Mouse (Mus musculus) liver (tissue): ENCODE data around the gene Ptpn21.

ENCODE experiments used
- DNase-seq: peaks from one replicate; pipeline ENCODE4 v3.0.0-alpha.2; 2020; ENCODE audit warnings: mixed read lengths

The Ptpn21 gene

DNA sequence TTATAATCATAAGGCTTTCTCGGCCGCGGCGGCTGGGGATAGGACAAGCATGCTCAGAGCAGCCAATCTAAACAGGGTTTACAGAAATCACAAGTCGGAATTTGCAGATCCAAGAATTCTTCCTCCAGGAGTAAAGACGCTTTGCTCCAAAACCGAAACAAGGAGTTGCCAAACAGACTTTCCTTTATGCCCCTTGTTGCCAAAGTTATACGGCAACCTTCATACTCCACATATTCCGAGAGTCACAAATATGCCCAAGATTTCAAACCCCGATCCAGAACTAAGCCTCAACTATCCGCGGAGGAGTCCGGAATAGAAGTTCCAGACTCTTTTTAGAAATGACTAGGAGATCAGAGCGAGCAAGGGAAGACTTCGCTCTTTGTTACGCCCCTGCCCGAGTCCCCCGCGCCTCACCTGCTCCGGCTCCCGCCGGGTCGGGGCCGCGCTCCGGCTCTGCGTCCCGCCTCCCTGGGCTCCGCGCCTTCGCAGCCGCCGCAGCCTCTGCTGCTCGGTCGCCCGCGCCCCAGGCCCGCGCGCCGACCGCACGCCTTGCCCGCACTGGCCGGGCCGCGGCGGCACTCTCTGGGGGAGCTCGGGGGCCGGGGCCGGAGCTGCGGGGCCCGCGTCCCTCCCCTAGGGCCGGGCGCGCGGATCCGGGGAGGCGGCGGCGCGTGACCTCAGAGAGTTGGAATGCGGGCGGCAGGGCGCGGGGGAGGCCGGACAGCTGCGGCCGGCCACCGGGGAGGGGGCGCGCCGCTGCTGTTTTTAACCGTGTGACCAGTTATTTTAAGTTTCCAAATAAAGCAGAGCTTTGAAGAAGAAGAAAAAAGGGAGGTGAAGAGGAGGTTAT, at the start of gene Ptpn21:
TSS of gene Ptpn21 (minus strand) at position 455 of the 850 bp plus-strand sequence.
- peak; percentile 45 for DNase-seq

DNA sequence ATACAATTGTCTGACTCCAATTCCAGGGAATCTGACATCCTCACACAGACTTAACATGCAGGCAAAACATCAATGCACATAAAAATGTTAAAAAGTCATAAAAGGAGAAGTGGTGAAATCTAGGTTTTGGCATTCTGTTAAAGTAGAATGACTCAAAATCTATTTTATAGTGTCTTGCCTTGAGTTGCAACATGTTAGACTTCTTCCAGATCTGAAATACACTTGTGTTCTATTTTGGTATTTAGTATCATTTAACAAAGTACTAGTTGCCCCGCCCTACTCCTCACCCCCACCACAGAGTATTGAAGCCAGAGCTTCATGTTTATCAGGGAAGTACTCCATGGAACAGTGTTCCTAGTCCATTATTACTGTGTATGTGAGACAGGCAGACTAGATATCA, 47.0 kb upstream of the Ptpn21 start:
- DNase-seq = no peak

DNA sequence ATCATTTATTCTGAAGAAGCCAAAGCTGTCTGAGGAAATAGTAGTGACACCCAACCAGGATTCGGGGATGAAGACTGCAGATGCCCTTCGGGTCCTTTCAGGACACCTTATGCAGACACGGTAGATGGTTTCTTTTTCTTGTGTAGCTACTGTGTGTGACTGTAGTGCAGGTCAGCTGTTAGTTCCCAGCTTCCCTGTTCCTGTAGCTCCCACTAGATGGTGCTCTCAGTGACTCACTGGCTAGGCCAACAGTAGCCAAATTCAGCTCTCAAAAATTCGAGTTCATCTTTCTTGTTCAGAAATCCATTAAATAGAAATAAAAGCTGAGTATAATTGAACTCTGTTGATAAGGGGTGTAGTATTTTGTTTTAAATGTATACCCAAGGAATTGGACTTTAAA, 41.9 kb upstream of the Ptpn21 start:
- no peak for DNase-seq

DNA sequence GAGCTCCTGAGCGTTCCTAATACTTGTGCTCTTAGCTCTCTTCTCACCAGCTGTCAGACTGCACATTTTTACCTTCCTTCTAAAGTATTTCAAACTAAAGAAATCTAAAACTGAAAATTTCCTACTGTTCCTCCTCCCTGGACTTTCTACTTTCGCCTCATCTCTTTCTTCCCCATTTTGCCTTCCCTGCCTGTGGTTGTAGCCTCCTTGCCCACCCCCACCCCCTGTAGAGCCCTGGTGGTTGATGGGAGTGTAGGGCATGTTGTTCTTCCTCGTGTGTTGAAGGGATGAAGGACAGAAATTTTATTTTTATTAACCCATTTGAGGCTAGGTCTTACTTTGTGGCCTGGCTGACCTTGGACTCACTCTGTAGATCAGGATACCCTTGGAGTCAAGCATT, 40.3 kb upstream of the Ptpn21 start:
- DNase-seq = no peak

DNA sequence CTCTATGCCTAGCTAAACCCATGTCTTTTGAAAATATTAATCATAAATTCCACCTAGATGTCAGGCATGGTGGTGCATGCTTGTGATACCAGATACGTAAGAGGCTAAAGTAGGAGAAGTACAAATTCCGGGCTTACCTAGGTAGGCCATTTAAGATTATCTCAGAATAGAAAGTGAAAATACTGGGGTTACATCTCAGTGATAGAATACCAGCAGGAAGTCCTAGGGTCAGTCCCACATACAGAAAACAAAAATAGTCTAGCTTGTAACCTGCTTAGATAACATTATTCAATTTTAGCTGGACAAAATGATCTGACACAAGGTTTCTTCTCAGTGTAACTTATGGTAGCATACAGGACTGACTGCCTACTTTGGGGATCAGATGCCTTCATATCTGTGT, 29.0 kb upstream of the Ptpn21 start:
- DNase-seq = no peak

DNA sequence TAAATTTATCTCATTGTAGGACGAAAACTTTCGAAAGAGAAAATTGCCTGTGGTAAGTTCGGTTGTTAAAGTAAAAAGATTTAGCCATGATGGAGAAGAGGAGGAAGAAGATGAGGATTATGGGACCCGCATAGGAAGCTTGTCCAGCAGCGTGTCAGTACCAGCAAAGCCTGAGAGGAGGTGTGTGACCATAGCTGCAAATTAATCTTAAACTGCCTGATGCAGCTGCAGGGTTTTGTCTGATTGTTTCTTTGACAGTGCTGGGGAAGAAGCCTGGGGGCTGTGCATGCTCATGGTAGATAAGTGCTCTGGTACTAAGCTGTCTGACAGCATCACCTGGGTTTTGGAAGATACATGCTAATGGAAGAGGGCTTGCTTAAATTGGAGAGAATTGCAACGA, 22.5 kb upstream of the Ptpn21 start:
- no peak for DNase-seq

DNA sequence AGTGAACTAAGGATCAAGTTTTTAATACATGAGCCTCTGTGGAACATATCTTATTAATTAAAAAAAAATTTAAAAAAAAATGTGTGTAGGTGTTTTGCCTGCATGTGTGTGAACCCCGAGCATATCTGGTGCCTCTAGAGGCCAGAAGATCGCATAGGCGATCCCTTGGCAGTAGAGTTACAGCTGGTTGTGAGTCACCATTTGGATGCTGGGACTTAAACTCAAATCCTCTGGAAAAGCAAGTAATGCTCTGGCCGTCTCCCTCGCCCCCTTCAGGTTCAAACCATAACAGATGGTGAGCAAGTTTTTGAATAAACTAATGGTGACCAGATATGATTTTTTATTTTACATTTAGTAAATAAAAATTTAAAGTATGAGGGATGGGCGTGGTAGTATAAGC, 20.4 kb upstream of the Ptpn21 start:
- DNase-seq = no peak

DNA sequence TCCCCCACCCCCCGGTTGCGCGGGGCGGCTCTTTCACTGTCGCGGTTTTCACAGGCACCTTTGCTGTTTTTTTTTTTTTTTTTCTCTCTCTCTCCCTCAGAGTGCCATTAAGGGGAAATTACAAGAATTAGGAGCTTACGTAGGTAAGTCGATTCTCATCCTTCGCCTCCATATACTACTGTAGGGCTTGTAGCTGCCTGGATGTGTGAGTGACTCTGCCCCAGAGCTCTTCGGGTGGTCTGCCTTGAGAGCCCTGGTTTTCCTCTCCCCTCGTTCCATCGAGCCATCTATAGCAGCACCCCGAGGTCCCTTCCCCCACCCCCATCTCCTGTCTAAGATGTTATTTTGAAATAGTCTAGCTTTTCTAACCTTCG, 10.2 kb upstream of the Ptpn21 start:
- no peak for DNase-seq

DNA sequence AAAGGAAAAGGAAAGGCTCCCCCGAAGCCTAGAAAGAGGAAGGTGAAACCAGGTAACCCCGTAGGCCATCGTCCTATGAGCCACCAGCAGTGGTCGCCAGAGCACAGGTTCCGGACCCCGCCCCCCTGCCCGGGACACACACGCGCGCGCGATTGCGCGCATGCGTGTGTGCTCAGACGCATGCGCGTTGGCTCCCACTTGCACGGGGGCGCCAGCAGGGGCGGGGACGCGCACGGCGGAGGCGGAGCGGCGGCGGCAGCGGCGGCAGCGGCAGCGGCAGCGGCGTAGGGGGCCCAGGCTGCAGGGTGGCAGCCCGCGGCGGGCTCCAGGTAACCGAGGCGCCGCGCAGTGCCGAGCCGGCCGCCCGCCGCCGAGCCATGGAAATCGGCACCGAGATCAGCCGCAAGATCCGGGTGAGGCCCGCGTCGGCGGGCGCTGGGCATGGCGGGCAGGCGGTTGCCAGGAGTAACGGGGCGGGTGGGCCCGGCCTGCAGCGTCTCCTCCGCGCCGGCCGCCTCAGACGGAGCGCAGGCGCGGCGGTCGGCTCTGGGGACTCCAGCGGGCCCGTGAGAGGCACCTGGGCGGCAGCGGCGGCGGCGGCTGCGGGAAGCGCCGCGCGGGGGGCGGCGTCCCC, 9.7 kb upstream of the Ptpn21 start, which contains the start of gene Zc3h14:
TSS of gene Zc3h14 (plus strand) at position 219 of the 634 bp plus-strand sequence.
- peak; percentile 96 for DNase-seq

DNA sequence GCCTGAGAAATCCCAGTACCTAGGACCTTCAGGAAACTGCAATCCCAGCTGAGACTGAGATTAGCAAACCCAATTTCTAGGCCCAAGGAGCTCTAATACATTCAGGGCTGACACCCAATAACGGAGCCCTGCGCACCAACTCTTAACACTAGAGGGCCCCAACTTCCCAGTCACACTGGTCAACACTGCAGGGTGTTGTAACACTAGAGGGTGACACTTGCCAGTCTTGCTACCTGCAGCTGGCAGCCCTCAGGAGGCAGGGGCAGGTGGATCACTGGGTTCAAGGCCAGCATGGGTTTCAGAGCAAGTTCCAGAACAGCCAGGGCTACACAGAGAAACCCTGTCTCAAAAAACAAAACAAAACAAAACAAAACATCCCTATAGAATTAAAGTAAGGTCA, 8.9 kb upstream of the Ptpn21 start:
- peak; percentile 75 for DNase-seq

DNA sequence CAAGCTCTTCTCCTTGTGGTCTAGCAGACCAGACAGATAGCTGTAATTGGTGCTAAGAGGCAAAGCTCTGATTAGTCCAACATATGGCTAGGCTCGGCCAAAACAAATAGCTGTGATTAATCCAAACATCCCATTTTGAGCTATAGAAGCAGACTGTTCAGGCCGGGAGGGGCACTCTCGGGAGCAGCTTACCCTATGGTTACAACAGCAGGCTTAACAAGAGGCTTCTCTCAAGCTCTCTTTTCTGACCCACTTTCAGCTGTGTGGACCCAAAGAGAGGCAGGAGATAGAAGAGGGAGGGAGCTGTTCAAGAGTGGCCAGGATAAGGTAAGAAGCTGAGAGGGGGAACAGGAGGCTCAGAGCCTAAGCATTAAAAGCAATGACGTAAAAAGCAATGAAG, 8.4 kb upstream of the Ptpn21 start:
- DNase-seq = no peak

DNA sequence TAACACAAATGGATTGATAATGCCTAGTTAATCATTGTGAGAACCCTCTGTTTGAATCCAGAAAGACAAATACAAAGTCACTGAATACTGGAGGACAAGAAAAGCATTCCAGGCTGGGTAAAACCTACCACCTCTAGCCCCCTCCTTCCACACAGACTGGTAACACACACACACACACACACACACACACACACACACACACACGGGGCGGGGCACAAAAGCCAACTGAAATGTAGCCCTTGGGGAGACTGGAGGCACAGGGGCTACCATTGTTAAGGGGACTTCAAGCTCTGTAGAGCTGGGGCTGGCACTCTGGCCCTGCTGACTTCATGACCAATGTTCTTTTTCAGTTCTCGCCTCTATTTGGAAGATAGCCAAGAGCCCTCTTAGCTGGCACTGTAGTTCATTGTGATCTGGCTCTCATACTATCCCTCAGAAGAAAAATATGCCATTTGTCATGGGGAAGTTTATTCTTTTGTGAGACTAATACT, 3.9 kb upstream of the Ptpn21 start:
- DNase-seq = no peak

DNA sequence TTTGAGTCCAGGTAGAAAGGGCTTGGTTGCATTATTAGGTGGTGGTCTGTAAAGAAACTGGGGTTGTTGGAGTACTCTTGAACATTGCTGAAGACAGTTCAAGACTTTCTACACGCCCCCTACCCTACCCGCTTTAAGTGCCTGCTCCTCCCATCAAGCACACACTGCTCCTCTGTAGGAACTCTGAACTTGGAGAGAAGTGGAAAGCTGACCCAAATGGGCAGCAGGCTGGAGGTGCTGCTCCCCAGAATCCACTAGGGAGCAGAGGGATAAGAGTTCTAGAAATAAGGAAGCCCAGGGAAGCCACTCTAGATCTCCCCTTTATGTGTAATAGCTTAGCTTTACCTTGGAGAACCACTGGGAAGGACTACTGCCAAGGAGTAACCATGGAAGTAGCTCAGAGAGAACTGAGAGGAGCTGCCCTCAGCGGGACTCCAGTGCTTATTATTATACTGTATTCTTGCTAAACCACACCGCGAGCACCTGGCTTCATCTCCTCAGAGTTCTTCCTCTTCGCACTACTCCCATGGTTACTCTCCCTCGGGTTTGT, 671 bp upstream of the Ptpn21 start:
- DNase-seq = no peak

DNA sequence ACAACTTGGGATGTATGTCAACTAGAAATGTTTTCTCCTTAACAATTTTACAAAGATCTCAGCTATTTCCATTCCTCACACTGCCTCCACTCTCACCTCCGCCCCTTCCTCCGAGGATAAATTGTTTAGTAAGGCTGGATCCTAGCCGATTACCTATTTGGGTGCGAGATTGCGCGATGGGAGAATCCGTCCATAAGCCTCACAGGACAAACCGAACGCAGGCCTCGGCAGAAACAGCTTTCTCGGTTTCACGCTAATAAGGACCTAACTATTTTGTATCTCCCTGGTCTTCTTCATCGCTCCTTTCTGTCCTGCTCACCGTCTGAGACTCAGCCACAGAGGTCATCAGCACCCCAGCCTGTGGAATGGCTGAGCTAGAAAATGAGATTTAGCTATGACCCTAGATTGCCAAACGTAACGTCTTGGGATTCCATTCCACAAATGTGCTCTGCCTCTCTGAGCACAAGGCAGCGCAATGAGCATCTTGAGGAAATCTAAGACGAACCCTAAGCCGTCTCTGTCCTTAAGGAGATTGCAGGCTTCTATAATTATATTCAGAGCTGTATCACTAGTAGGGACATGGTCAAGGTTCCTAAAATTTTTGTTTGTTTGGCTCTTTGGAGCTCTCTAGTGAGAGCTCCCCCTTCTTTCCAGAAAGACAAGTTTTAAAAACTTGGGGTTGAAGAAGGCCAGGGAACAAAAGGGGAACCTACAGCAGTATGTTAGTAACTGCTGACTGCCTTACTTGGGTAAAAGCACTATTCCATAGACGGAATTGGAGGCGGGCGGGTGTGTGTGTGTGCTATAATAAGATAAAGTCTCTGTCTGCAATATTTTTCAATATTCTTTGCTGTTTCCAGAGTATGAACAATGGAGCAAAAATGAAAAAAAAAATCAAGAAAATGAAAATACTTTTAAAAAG, 2.1 kb downstream of the Ptpn21 start:
- DNase-seq = no peak

DNA sequence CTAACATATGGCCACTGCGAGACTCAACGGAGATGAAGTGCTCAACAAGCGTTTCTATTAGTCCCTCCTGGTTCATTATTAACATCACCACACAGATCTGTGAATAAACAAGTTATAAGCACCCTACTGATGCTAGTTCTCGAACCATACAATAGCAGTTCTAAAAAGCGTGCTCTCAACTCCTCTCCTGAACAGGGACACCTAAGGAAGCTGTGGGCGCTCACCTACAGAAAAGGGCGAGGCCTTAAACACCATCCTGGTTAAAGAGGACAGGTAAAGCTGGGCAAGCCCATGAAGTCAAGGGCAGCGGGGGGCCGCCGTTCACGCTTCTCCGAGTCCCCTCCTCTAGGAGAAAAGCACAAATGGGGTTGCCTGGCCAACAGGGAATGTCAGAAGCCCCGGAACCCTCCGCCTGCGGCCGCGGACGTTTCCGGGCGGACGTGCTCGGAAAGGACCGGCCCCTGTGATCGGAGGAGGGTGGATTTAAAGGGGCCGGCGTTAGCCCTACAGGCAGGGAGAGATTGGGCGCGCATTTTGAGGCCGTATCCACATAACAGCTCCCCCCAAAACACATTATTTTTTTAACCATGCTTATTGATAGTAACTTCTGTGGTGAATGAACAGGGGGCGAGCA, 2.8 kb downstream of the Ptpn21 start:
- DNase-seq = peak; percentile 80

DNA sequence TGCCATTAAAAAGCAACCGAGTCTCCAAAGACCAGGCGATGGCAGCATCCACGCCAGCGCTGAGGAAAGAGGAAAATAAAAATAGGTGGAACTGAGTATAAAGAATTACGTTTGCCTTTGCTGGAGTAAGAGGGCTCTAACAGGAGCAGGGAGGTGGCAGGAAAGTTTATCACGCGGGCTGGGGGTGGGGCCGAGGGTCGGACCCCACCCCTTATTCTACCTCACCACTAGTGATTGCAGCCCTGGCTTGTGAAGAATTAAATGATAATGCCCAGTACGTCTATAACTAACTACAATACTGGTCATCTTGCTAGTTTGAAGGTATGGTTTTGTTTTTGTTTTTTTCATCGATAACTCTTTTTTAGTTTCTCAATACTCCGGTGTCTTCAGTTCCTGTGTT, 3.4 kb downstream of the Ptpn21 start:
- DNase-seq = peak; percentile 31

DNA sequence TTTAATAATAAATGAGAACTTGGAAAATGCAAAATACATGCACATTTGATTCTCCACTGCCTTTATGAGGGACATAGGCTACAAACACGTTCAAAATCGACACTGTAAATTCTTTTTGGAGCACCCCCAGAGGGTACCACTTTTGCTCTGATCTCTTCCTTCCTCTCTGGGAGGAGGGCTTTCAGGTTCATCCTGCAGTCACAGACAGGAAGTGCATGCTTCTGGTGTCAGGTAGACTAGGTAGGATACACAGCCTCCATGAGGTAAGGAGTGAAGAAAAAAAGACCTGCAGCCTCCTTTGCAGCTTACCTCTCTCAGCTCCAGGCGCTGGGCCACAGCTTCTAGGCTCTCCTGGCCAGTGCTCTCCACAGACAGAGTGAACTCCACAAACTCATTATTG, 4.0 kb downstream of the Ptpn21 start:
- no peak for DNase-seq

DNA sequence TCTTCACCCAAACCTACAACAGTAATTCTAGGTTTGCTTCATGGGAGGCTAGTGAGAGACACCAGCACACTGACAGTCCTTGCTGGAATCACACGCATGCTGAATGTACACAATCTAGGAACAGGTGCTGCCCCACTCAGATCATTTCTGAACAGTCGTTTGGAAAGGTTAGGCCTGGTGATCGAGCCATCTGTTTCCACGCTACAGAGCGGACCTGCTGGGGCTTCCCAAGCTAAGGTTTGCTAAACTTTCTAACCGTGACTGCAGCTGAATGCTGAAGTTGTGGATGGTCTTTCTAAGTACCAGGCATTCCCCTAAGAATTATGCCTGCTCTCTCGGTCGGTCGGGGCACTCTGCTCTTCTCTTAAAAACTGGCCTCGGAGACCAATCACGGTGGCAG, 6.5 kb downstream of the Ptpn21 start:
- no peak for DNase-seq

DNA sequence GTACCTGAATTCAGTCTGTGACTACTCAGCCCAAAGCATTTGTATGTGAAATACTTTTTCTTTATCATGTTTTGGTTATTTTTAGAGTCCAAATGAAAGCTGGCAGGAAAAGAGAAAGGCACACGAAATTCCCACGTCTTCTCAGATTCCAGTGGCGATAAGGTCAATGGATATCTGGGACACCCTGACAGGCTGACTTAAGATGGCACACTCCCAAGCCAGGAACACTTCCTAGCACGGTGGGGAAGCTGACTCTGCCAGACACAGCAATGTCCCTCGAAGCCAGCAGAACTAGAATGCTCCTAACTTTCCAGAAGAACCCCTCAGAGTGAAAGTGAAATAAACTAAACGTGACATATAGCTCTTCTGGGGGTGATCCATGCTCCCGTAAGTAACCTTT, 10.0 kb downstream of the Ptpn21 start:
- DNase-seq = no peak

DNA sequence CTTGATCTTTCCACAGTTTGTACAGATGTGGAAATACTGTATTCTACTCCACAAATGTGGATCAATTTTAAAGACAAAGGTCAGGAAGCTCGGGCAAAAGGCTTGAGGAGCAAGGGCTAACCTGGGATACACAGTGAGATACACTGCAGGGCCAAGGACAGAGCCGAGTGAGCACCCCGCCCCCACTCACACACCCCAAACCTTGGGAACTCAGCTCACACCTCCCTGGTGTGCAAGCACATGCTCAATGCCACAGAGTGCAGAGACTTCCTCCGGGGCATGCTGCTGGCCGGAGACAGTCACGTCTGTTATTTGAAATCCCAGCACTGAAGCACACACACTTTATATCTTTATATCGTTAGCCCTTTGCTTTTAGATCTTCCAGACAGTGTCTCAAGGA, 11.1 kb downstream of the Ptpn21 start:
- no peak for DNase-seq

DNA sequence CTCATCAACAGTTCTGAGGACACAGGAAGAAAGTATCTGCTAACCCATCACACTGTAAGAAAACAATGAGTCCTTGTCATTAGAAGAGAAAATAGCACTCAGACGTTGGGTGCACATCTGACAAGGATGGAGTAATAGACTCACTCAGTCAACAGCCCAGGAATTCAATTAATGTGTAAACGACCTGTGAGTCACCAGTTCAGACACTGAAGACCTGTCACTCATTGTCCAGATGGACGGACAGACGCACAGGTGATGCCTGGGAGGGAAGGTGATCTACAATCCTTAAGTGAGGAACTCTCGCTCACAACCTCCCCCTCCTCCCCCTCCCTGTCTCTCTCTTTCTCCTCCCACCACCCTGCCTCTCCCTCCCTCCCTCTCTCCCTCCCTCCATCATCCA, 12.2 kb downstream of the Ptpn21 start:
- no peak for DNase-seq

DNA sequence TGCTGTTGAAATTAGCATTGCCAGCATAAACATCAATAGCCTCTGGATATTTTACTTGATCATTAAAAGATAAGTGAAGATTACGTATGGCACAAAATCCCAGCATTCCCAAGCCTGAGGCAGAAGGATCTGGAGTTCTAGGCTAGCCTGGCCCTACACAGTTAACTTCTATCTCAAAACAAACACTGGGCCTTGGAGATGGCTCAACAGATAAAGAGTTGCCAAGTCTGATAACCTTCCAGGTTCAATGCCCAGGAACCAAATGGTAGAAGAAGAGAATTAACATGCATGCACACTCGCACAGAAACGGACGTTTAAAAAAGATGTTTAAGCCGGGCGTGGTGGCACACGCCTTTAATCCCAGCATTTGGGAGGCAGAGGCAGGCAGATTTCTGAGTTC, 13.0 kb downstream of the Ptpn21 start:
- no peak for DNase-seq

DNA sequence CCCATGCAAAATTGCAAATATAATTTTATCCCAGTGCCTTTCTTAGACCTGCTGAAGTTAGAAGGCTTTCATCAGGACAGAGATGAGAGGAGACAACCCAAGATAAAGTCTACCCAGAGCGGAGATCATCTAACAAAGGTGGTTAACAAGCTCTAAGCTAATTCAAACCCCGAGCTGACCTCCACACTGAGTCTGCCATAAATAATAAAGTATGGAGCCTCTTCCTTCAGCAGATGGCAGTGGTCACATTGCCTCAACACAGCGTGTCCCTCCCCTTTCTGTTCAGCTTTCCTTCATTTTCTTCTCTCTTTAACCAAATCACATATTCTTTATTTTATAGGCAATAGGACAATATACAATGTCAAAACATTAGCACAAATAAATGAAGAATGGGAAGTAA, 16.2 kb downstream of the Ptpn21 start:
- DNase-seq = no peak
